Mouse (Mus musculus) left cerebral cortex, adult 9 months (tissue): Measurements from ENCODE around the gene Jund.
A peak's percentile ranks its signal among the peaks of the same experiment; 100 is the strongest.

ENCODE experiments used
- DNase-seq, 2 experiments: peaks; one replicate each; pipeline ENCODE4 v3.0.0; 2022; ENCODE audit warnings: low spot score in 2 of 2

The Jund gene

GRCm38 (mm10) chr8:70674716-70675115 lies 24.0 kb upstream of the Jund start:
- no peak for DNase-seq

- no peak for DNase-seq
These were observed 23.4 kb upstream of the Jund start for GRCm38 (mm10) chr8:70675336-70675735.

GRCm38 (mm10) chr8:70677451-70678080 lies 21.2 kb upstream of the Jund start:
- no peak for DNase-seq

- no peak for DNase-seq
These were observed 20.1 kb upstream of the Jund start for GRCm38 (mm10) chr8:70678679-70679078.

GRCm38 (mm10) chr8:70679404-70679803 lies 19.3 kb upstream of the Jund start:
- DNase-seq = no peak

- no peak for DNase-seq
These were observed 18.7 kb upstream of the Jund start for GRCm38 (mm10) chr8:70680039-70680438.

- no peak for DNase-seq
These were observed 17.3 kb upstream of the Jund start for GRCm38 (mm10) chr8:70681410-70681809.

GRCm38 (mm10) chr8:70682193-70682592 lies 16.6 kb upstream of the Jund start:
- DNase-seq = peak in 1 of 2 experiments; percentile 72

GRCm38 (mm10) chr8:70682692-70683091 lies 16.1 kb upstream of the Jund start:
- no peak for DNase-seq

GRCm38 (mm10) chr8:70684291-70684690 lies 14.5 kb upstream of the Jund start:
- DNase-seq = peak; percentile 84 to 91

GRCm38 (mm10) chr8:70687576-70687975 lies 11.2 kb upstream of the Jund start:
- DNase-seq = no peak

- no peak for DNase-seq
These were observed 10.6 kb upstream of the Jund start for GRCm38 (mm10) chr8:70688136-70688535.

- no peak for DNase-seq
These were observed 8.8 kb upstream of the Jund start for GRCm38 (mm10) chr8:70689892-70690390.

- DNase-seq = no peak
These were observed 7.5 kb upstream of the Jund start for GRCm38 (mm10) chr8:70691230-70691629.

GRCm38 (mm10) chr8:70691727-70692231 lies 7.0 kb upstream of the Jund start:
- DNase-seq = no peak

- DNase-seq = no peak
These were observed 5.1 kb upstream of the Jund start for GRCm38 (mm10) chr8:70693636-70694035.

GRCm38 (mm10) chr8:70695318-70696018 lies 3.3 kb upstream of the Jund start:
- no peak for DNase-seq

- no peak for DNase-seq
These were observed 2.5 kb upstream of the Jund start for GRCm38 (mm10) chr8:70696019-70696885.

GRCm38 (mm10) chr8:70696946-70697345 lies 1.8 kb upstream of the Jund start:
- no peak for DNase-seq

GRCm38 (mm10) chr8:70697366-70698250 lies 1.1 kb upstream of the Jund start:
- DNase-seq = no peak
